Mouse (Mus musculus) liver, adult 2 months (tissue): ENCODE measurements around the gene D430041D05Rik. TPM values are rescaled to one million over a fixed set of nuclear protein-coding genes. Genes with fewer than 3 reads are reported as not detected.
A peak's percentile ranks its signal among the peaks of the same experiment; 100 is the strongest.

Source experiments
- DNase-seq: peaks from one replicate; pipeline ENCODE4 v3.0.0-alpha.2; 2011; ENCODE audit warnings: low read depth, low spot score; ENCODE audit errors: extremely low read depth
- H3K27ac ChIP-seq: fragments of 200-500 bp; replicated peaks from 2 replicates; pipeline ENCODE4 v1.5.1; 2012; ENCODE audit warnings: low read depth, mild to moderate bottlenecking, control low read depth, inconsistent platforms, low read length; ENCODE audit not compliant: insufficient read depth
- H3K27me3 ChIP-seq: fragments of 200-500 bp; 2 replicates; pipeline ENCODE4 v1.6.1; 2012; ENCODE audit warnings: mild to moderate bottlenecking, moderate library complexity, low read length, inconsistent platforms; ENCODE audit not compliant: control insufficient read depth, insufficient read depth
- H3K36me3 ChIP-seq: fragments of 200-500 bp; 2 replicates; pipeline ENCODE4 v1.6.1; 2012; ENCODE audit warnings: low read length, inconsistent platforms; ENCODE audit not compliant: control insufficient read depth, insufficient read depth
- H3K4me1 ChIP-seq: fragments of 200-500 bp; 2 replicates; pipeline ENCODE4 v1.6.1; 2011; ENCODE audit warnings: low read length; ENCODE audit not compliant: control insufficient read depth, insufficient read depth
- H3K4me3 ChIP-seq: fragments of 200-500 bp; 2 replicates; pipeline ENCODE4 v1.5.1; 2011; ENCODE audit warnings: low read depth, mild to moderate bottlenecking, control low read depth, low read length, moderate library complexity; ENCODE audit not compliant: insufficient read depth
- H3K79me2 ChIP-seq: fragments of 200-500 bp; 2 replicates; pipeline ENCODE4 v1.6.1; 2012; ENCODE audit warnings: inconsistent platforms, mild to moderate bottlenecking, low read length, moderate library complexity; ENCODE audit not compliant: control insufficient read depth, insufficient read depth
- H3K9ac ChIP-seq: fragments of 200-500 bp; 2 replicates; pipeline ENCODE4 v1.6.1; 2012; ENCODE audit warnings: low read depth, mild to moderate bottlenecking, control low read depth, inconsistent platforms, low read length
- CTCF ChIP-seq: fragments of 200-500 bp; IDR thresholded peaks from 2 replicates; pipeline ENCODE4 v1.5.1; 2011; ENCODE audit warnings: low read depth, low read length, control low read depth
- POLR2A ChIP-seq: fragments of 200-500 bp; IDR thresholded peaks from 2 replicates; pipeline ENCODE4 v1.6.1; 2011; ENCODE audit warnings: low read length, control low read depth; ENCODE audit not compliant: insufficient read depth; ENCODE audit errors: extremely low read depth
- WGBS: fragments of 180-500 bp; shearing (Covaris S2); methylation state at CpG from one replicate; pipeline ENCODE4 v1.1.7; 2018; 5-methylcytosine and 5-hydroxymethylcytosine counted together
- polyA plus RNA-seq: library from polyadenylated mRNA; depleted of rRNA; stranded (reverse); fragments of >200 nt; gene quantifications from 2 replicates; pipeline ENCODE4 v1.2.3, GENCODE M21; 2012
- total RNA-seq: library from RNA; depleted of rRNA; stranded (reverse); fragments of >200 nt; gene quantifications from 2 replicates; pipeline ENCODE4 v1.2.3, GENCODE M21; 2014

D430041D05Rik gene
- total and polyA plus RNA-seq, 2 experiments, result not detected

DNA sequence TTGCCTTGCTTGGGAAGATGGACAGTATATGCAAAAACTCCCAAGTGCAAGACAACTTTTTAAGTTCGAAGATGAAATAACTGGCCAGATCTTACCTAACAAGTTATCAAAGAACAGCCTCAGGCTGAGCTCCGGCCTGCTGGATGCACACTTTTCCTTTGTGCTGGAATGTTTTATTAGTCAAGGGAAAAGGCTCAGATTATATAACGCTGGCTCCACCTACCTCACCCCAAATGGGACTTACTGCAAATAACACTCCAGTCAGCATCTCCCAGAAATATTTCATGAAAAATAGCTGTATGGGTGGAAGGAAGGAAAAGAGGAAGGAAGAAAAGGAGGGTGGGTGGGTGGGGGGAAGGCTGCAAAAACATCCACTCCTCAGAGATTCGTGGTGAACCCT, 54.3 kb downstream of the D430041D05Rik start:
- DNase-seq, result no peak
- 81% methylated on average over 4 of the region's 4 CpGs for WGBS
- H3K27ac ChIP-seq, result no peak overlapping the region
- H3K4me1 ChIP-seq, result no peaks in the 10 kb centered on the region
- no peaks in the 10 kb centered on the region for H3K36me3 ChIP-seq
- no peak overlapping the region for H3K9ac ChIP-seq
- TF ChIP-seq POLR2A, result no peak
- TF ChIP-seq CTCF, result no peak
- H3K79me2 ChIP-seq, result no peaks in the 10 kb centered on the region
- no peaks in the 10 kb centered on the region for H3K27me3 ChIP-seq
- no peak overlapping the region for H3K4me3 ChIP-seq

- Histone ChIP-seq H3K27me3 (no peaks in the 10 kb centered on the region), H3K27ac (no peak overlapping the region), H3K4me3 (no peak overlapping the region), H3K9ac (no peak overlapping the region), H3K4me1 (no peaks in the 10 kb centered on the region), H3K36me3 (no peaks in the 10 kb centered on the region), H3K79me2 (no peaks in the 10 kb centered on the region)
- TF ChIP-seq POLR2A (no peak), CTCF (no peak)
- peak; percentile 1 for DNase-seq
Observed at GRCm38 (mm10) chr2:104354117-104354516, 56.7 kb downstream of the D430041D05Rik start.

GRCm38 (mm10) chr2:104352204-104352493, 58.7 kb downstream of the D430041D05Rik start:
- no peak overlapping the region for H3K9ac ChIP-seq
- no peak overlapping the region for H3K27ac ChIP-seq
- H3K27me3 ChIP-seq, result no peaks in the 10 kb centered on the region
- no peaks in the 10 kb centered on the region for H3K4me1 ChIP-seq
- H3K4me3 ChIP-seq, result no peak overlapping the region
- H3K79me2 ChIP-seq, result no peaks in the 10 kb centered on the region
- 96% methylated on average over 1 of the region's 1 CpGs for WGBS
- no peak for TF ChIP-seq POLR2A
- no peak for TF ChIP-seq CTCF
- no peak for DNase-seq
- no peaks in the 10 kb centered on the region for H3K36me3 ChIP-seq

DNA sequence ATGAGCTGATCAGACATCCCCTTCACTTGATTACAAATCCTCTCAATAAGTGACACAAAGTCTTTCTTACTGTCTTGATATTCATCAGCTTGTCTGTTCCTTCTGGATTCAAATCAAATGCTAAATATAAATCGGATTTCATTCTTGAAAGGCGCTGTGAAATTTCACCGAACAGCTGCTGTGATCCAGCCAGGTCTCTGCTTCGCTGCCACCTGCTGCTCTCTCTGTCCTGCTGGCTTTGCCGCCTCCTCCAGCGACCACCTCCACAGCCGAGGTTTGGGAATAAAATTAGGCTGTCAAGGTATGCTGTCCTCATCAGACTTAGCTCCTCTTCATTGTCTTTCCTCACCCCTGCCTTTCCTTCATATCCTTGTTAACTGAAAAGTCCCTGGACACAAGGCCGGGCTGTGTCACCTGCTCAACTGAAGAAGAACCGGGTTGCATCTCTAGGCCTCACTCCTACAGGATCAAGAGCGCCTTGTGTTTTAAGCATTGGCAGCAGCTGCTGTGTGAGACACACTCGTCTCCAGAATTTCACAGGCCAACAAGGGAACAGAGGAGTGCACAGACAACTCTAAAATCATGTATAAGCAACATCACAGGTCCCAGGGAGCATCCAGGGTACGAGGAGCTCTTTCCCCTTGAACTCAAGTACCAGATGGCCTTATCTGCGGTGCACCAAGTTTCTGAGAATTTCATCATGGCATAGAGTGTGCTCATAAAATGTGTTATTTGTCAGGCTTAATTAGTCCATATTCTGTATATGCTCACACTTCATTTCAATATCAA, 59.2 kb downstream of the D430041D05Rik start:
- TF ChIP-seq POLR2A (no peak), CTCF (no peak)
- no peak overlapping the region for H3K4me3 ChIP-seq
- no peak overlapping the region for H3K9ac ChIP-seq
- no peaks in the 10 kb centered on the region for H3K27me3 ChIP-seq
- DNase-seq, result no peak
- H3K36me3 ChIP-seq, result no peaks in the 10 kb centered on the region
- no peaks in the 10 kb centered on the region for H3K79me2 ChIP-seq
- no peak overlapping the region for H3K27ac ChIP-seq
- WGBS, result 82% methylated on average over 13 of the region's 13 CpGs
- no peaks in the 10 kb centered on the region for H3K4me1 ChIP-seq

DNA sequence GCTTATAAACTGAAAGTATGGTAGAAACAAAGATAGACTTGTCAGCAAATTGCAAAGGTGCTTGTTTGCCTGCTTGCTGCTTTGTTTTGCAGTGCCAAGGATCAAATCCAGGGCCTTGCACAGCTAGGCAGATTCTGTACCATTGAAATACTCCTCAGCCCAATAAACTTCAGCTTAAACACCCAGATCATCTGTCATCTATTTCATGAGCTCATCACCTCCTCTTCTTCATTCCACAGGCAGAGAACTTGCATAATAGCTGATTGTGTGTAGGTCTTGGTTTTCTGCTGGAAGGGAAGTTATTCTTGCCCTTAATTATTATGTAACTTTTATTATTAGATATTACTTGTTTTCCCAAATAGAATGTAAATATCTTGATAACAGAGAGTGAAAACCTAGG, 73.2 kb downstream of the D430041D05Rik start:
- Histone ChIP-seq H3K79me2 (no peaks in the 10 kb centered on the region), H3K9ac (no peak overlapping the region), H3K36me3 (no peaks in the 10 kb centered on the region), H3K4me3 (no peak overlapping the region), H3K27ac (no peak overlapping the region), H3K27me3 (no peaks in the 10 kb centered on the region), H3K4me1 (no peaks in the 10 kb centered on the region)
- TF ChIP-seq POLR2A (no peak), CTCF (no peak)
- DNase-seq, result no peak

DNA sequence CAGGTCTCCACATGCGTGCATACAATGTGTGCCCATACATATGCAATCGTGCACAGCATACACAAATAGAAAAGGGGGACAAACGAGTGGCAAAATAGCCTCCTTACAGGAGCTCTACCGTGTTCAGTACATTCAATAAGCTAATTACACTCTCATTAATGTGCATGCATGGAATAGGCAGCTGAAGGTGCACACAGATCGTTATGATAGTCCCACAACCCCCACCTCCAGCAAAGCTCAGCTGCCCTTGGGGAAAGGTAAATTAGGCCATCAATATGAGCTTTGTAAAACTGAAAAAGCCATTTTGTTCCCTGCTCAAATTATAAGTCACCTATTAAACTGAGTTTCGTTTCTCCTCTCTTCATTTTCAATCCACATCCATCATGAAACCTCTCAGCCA, 75.0 kb downstream of the D430041D05Rik start:
- H3K36me3 ChIP-seq, result no peaks in the 10 kb centered on the region
- no peak for TF ChIP-seq CTCF
- TF ChIP-seq POLR2A, result no peak
- H3K4me1 ChIP-seq, result no peaks in the 10 kb centered on the region
- no peak for DNase-seq
- H3K4me3 ChIP-seq, result no peak overlapping the region
- WGBS, result 75% methylated on average over 6 of the region's 6 CpGs
- no peak overlapping the region for H3K27ac ChIP-seq
- no peaks in the 10 kb centered on the region for H3K27me3 ChIP-seq
- H3K79me2 ChIP-seq, result no peaks in the 10 kb centered on the region
- no peak overlapping the region for H3K9ac ChIP-seq
